Mouse (Mus musculus) midbrain, embryonic 16.5 days (tissue): ENCODE results near the gene Atp6v0d1. TPM values are rescaled to one million over a fixed set of nuclear protein-coding genes. Genes with fewer than 3 reads are reported as not detected.

Source experiments
- ATAC-seq: fragments of 200-750 bp; cut with Nextera tagmentation; 2 replicates; pipeline ENCODE4 v1.8.0; 2017; ENCODE audit warnings: moderate TSS enrichment
- H3K27ac ChIP-seq: fragments of 300-500 bp; sonication (generic); 2 replicates; pipeline ENCODE4 v1.5.1; 2014; ENCODE audit warnings: mild to moderate bottlenecking, low read length, mixed read lengths
- H3K27me3 ChIP-seq: fragments of 300-500 bp; sonication (generic); 2 replicates; pipeline ENCODE4 v1.6.1; 2014; ENCODE audit warnings: low read depth, low read length, mixed read lengths; ENCODE audit not compliant: control insufficient read depth, insufficient read depth
- H3K36me3 ChIP-seq: fragments of 300-500 bp; sonication (generic); 2 replicates; pipeline ENCODE4 v1.6.1; 2014; ENCODE audit warnings: mild to moderate bottlenecking, low read length, moderate library complexity, mixed read lengths; ENCODE audit not compliant: control insufficient read depth, insufficient read depth
- H3K4me1 ChIP-seq: fragments of 300-500 bp; sonication (generic); 2 replicates; pipeline ENCODE4 v1.6.1; 2014; ENCODE audit warnings: mild to moderate bottlenecking, low read length, mixed read lengths; ENCODE audit not compliant: control insufficient read depth, insufficient read depth
- H3K4me2 ChIP-seq: fragments of 300-500 bp; sonication (generic); 2 replicates; pipeline ENCODE4 v1.6.1; 2014; ENCODE audit warnings: mild to moderate bottlenecking, low read length, mixed read lengths
- H3K4me3 ChIP-seq: fragments of 300-500 bp; sonication (generic); 2 replicates; pipeline ENCODE4 v1.5.1; 2014; ENCODE audit warnings: low read depth, mild to moderate bottlenecking, low read length, moderate library complexity, mixed read lengths
- H3K9ac ChIP-seq: fragments of 300-500 bp; sonication (generic); 2 replicates; pipeline ENCODE4 v1.6.1; 2014; ENCODE audit warnings: low read depth, low read length, mixed read lengths
- H3K9me3 ChIP-seq: fragments of 300-500 bp; sonication (generic); replicated peaks from 2 replicates; pipeline ENCODE4 v1.6.1; 2014; ENCODE audit warnings: mild to moderate bottlenecking, low read length, mixed read lengths; ENCODE audit not compliant: control insufficient read depth, poor library complexity, severe bottlenecking
- WGBS: fragments of 180-500 bp; shearing (Covaris S2); extraction: QIAGEN DNeasy Blood & Tissue Kit; methylation state at CpG from one replicate; pipeline ENCODE4 v1.1.7; 2014; 5-methylcytosine and 5-hydroxymethylcytosine counted together
- polyA plus RNA-seq: library from polyadenylated mRNA; unstranded; fragments of >200 nt; fragmentation: Nextera tagmentation; extraction: Ambion mirVana; gene quantifications from 2 replicates; pipeline ENCODE4 v1.2.1, GENCODE M21; 2015

Atp6v0d1 gene
- polyA plus RNA-seq = 226 and 244 TPM in 2 replicates

- H3K4me1 ChIP-seq = peaks cover 36% of the 10 kb centered on the region
- 3% methylated on average over 48 of the region's 53 CpGs for WGBS
- H3K9me3 ChIP-seq = no peaks in the 10 kb centered on the region
- peak; percentile 98 for ATAC-seq
- no peaks in the 10 kb centered on the region for H3K27me3 ChIP-seq
- peak within 1 kb of the TSS; percentile 93 for H3K9ac ChIP-seq
- H3K4me3 ChIP-seq = peak within 1 kb of the TSS; percentile 88
- H3K4me2 ChIP-seq = peak within 1 kb of the TSS; percentile 95
- peak within 1 kb of the TSS; percentile 90 for H3K27ac ChIP-seq
- H3K36me3 ChIP-seq = no peaks in the 10 kb centered on the region
Observed at GRCm38 (mm10) chr8:105565952-105566702, at the start of gene Atp6v0d1. Gene Atp6v0d1, minus strand, starts transcription at chr8:105566047.

DNA sequence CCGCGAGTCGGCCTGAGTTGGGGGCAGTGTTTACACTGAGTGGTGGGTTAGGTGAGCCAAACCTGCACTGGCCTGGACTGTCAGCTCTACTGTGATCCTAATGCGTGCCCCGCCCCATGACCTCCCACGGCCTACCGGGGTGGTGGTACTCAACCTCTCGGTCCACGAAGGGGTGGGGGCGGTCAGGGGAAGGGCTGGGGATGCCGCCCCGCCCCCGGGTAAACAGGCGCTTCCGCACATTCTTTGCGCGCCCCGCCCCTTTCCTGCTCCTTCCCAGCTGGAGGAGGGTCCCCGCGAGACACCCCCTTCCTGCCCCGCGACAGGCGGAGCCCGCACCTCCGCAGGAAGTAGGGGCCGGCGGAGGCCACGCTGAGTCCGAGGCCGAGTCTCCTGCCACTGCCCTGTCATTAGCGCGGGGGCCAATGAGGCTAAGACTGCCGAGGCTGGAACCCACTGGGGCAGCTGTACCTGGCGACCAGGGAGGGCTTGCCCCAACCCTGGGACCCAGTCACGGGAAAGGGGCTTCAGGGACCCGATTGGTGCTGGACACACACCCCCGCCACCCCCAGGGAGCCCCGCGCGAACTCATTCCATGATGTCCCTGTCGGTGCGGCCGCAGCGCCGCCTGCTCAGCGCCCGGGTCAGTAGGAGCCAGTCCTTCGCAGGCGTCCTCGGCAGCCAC, 48.1 kb upstream of the Atp6v0d1 start:
- peak; percentile 39; the same call in 1 of the 2 replicates for ATAC-seq
- H3K9me3 ChIP-seq = no peaks in the 10 kb centered on the region
- H3K4me2 ChIP-seq = peak overlapping the region; percentile 79
- WGBS = 2% methylated on average over 49 of the region's 50 CpGs
- H3K9ac ChIP-seq = peak overlapping the region; percentile 62
- no peak overlapping the region for H3K27ac ChIP-seq
- H3K4me3 ChIP-seq = peak overlapping the region; percentile 38
- peaks cover 14% of the 10 kb centered on the region for H3K4me1 ChIP-seq
- peaks cover 4% of the 10 kb centered on the region; the same call in 1 of the 2 replicates for H3K27me3 ChIP-seq
- H3K36me3 ChIP-seq = peaks cover 22% of the 10 kb centered on the region

GRCm38 (mm10) chr8:105613037-105613436, 47.2 kb upstream of the Atp6v0d1 start:
- 6% methylated on average over 20 of the region's 20 CpGs for WGBS
- H3K9ac ChIP-seq = no peak overlapping the region
- no peak overlapping the region for H3K4me3 ChIP-seq
- peaks cover 21% of the 10 kb centered on the region for H3K4me1 ChIP-seq
- H3K36me3 ChIP-seq = peaks cover 17% of the 10 kb centered on the region; the same call in 1 of the 2 replicates
- H3K4me2 ChIP-seq = peak overlapping the region; percentile 10; the same call in 1 of the 2 replicates
- H3K9me3 ChIP-seq = no peaks in the 10 kb centered on the region
- peaks cover 4% of the 10 kb centered on the region; the same call in 1 of the 2 replicates for H3K27me3 ChIP-seq
- no peak overlapping the region for H3K27ac ChIP-seq
- no peak for ATAC-seq

DNA sequence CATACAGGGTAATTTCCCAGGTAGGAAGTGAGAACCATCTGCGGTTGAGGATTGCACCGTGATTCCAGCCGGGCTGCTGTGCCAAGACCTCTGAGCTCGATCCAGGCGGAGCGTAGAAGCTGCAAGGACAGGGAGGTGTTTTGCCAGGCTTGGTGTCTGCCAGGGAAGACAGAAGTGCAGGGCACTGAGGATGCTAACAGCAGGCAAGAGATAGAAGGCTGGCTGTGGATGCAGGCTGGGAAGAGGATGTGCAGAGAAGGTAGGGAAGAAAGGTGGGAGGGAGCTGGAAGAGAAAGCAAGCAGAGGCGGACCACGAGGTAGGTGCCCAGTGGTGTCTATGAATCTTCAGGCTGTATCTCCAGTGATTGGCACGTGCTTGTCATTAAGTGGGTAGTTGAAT, 46.0 kb upstream of the Atp6v0d1 start:
- Histone ChIP-seq H3K36me3 (0 out of 2 replicates have a peak, but pooled peaks cover 6% of the 10 kb centered on the region), H3K9ac (no peak overlapping the region), H3K9me3 (no peaks in the 10 kb centered on the region), H3K27ac (no peak overlapping the region), H3K27me3 (peaks cover 4% of the 10 kb centered on the region; the same call in 1 of the 2 replicates), H3K4me2 (no peak overlapping the region), H3K4me3 (no peak overlapping the region), H3K4me1 (peaks cover 26% of the 10 kb centered on the region)
- ATAC-seq = no peak
- WGBS = 90% methylated on average over 9 of the region's 9 CpGs

DNA sequence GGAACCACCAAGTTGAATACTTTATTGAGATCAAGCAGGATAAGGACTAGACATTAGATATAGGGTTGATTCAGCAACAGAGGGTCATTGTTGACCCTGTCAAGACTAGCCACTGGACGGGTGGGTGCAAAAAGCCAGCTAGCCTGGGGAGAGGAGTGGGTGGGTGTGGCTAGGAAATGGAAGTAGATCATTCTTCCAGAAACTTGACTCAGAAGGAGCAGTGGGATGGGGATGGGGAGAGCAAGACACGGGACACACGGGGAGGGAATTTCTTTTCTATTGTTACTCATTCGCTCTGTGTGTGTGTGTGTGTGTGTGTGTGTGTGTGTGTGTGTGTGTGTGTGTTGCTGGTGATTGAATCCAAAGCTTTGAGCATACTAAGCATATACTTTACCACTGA, 43.9 kb upstream of the Atp6v0d1 start:
- no peak for ATAC-seq
- Histone ChIP-seq H3K4me3 (no peak overlapping the region), H3K36me3 (no peaks in the 10 kb centered on the region), H3K4me2 (no peak overlapping the region), H3K4me1 (peaks cover 30% of the 10 kb centered on the region), H3K9me3 (no peaks in the 10 kb centered on the region), H3K27ac (no peak overlapping the region), H3K27me3 (peaks cover 4% of the 10 kb centered on the region; the same call in 1 of the 2 replicates), H3K9ac (no peak overlapping the region)
- 80% methylated on average over 4 of the region's 4 CpGs for WGBS

- Histone ChIP-seq H3K4me3 (no peak overlapping the region), H3K36me3 (no peaks in the 10 kb centered on the region), H3K9me3 (no peaks in the 10 kb centered on the region), H3K27ac (no peak overlapping the region), H3K9ac (no peak overlapping the region), H3K27me3 (peaks cover 4% of the 10 kb centered on the region; the same call in 1 of the 2 replicates), H3K4me2 (no peak overlapping the region), H3K4me1 (peaks cover 32% of the 10 kb centered on the region)
- ATAC-seq = no peak
- 85% methylated on average over 2 of the region's 2 CpGs for WGBS
Observed at GRCm38 (mm10) chr8:105609355-105609754, 43.5 kb upstream of the Atp6v0d1 start.

GRCm38 (mm10) chr8:105607684-105608083, 41.8 kb upstream of the Atp6v0d1 start:
- peaks cover 4% of the 10 kb centered on the region; the same call in 1 of the 2 replicates for H3K27me3 ChIP-seq
- no peaks in the 10 kb centered on the region for H3K36me3 ChIP-seq
- ATAC-seq = no peak
- no peak overlapping the region for H3K27ac ChIP-seq
- no peak overlapping the region for H3K4me3 ChIP-seq
- peaks cover 23% of the 10 kb centered on the region for H3K4me1 ChIP-seq
- H3K4me2 ChIP-seq = no peak overlapping the region
- no peaks in the 10 kb centered on the region for H3K9me3 ChIP-seq
- WGBS = 23% methylated on average over 4 of the region's 4 CpGs
- H3K9ac ChIP-seq = no peak overlapping the region

DNA sequence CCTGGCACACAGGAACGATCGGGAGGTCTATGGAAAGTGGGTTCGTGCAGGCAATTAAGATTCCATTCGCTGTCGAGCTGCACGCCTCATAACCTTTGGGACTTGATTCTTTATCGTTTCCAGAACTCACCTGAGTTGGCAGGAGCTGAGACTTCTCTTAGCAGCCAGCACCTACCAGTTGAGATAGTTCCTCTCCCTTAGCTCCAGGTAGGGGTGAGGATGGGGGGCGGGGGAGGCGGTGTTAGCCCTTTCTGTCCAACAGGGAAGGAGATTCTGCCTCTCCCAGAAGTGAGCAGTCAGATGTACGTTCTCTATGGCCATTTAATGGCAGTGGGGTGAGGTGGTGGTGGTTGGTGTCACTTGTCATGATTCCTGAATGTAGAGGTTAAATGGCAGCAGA, 41.2 kb upstream of the Atp6v0d1 start:
- H3K27ac ChIP-seq = peak overlapping the region; percentile 88
- H3K4me3 ChIP-seq = peak overlapping the region; percentile 60
- H3K9ac ChIP-seq = peak overlapping the region; percentile 81
- WGBS = 5% methylated on average over 10 of the region's 10 CpGs
- H3K4me1 ChIP-seq = peaks cover 23% of the 10 kb centered on the region
- H3K36me3 ChIP-seq = no peaks in the 10 kb centered on the region
- no peaks in the 10 kb centered on the region; the same call in 1 of the 2 replicates for H3K27me3 ChIP-seq
- no peaks in the 10 kb centered on the region for H3K9me3 ChIP-seq
- peak overlapping the region; percentile 90 for H3K4me2 ChIP-seq
- ATAC-seq = peak; percentile 1; the same call in 1 of the 2 replicates
